8 mouse cellular contexts compared by ENCODE assay signal in genomic region chr13:37477749-37478548, GRCm38 (mm10).
DNase-seq lines count a peak whose midpoint lies in the region; ATAC-seq and TF ChIP-seq lines count a peak whose summit lies in the region.

No protein-coding gene starts in this region.

- no peak for TF ChIP-seq CTCF in forebrain, postnatal 0 days (IDR thresholded peaks at IDR 0.05; ENCODE audit: low read depth)
- TF ChIP-seq CTCF in olfactory bulb, adult 2 months (IDR thresholded peaks at IDR 0.05; ENCODE audit: insufficient read depth, low read depth, low read length) = no peak

- H3K27ac ChIP-seq in forebrain, postnatal 0 days (ENCODE audit: low read depth, low read length) = no peak overlapping the region
- H3K27ac ChIP-seq in lung, embryonic 16.5 days (ENCODE audit: low read length) = peak overlapping the region; percentile 98
- H3K27ac ChIP-seq in olfactory bulb, adult 2 months (ENCODE audit: insufficient read depth, low read depth, low read length) = no peak overlapping the region

- ATAC-seq in frontal cortex, adult (ENCODE audit: low TSS enrichment) = peak; percentile 62
- ATAC-seq in forebrain, postnatal 0 days = peak; percentile 87
- ATAC-seq in lung, embryonic 16.5 days (ENCODE audit: low read depth) = peak; percentile 78

- H3K4me2 ChIP-seq in forebrain, postnatal 0 days (ENCODE audit: low read depth) = peak overlapping the region; percentile 54
- peak overlapping the region; percentile 59 for H3K4me2 ChIP-seq in lung, embryonic 16.5 days (ENCODE audit: low read depth, low read length)

- H3K36me3 ChIP-seq in forebrain, postnatal 0 days (ENCODE audit: insufficient read depth) = no peaks in the 10 kb centered on the region
- H3K36me3 ChIP-seq in lung, embryonic 16.5 days (ENCODE audit: control insufficient read depth, insufficient read depth, low read length) = no peaks in the 10 kb centered on the region

- TF ChIP-seq POLR2A in olfactory bulb, adult 2 months (IDR thresholded peaks at IDR 0.05; ENCODE audit: insufficient read depth, low read depth, low read length) = no peak

- H3K27me3 ChIP-seq in forebrain, postnatal 0 days (ENCODE audit: insufficient read depth, low read length) = no peaks in the 10 kb centered on the region
- H3K27me3 ChIP-seq in lung, embryonic 16.5 days (ENCODE audit: control insufficient read depth, insufficient read depth, low read depth, low read length) = no peaks in the 10 kb centered on the region

- no peak for DNase-seq in frontal cortex, adult 2 months (ENCODE audit: extremely low spot score in 1 of 2, low spot score in 1 of 2)
- DNase-seq in ZHBTc4 (ENCODE audit: low read depth, low spot score) = peak; percentile 71
- DNase-seq in forebrain, postnatal 0 days = peak; percentile 64
- DNase-seq in kidney, adult 9 months = peak; percentile 77
- no peak for DNase-seq in frontal cortex, postnatal 36 days (ENCODE audit: low spot score in 2 of 2)

- no peaks in the 10 kb centered on the region for H3K9me3 ChIP-seq in forebrain, postnatal 0 days (ENCODE audit: low read length)
- no peaks in the 10 kb centered on the region for H3K9me3 ChIP-seq in lung, embryonic 16.5 days (ENCODE audit: control insufficient read depth, low read length)

- H3K4me1 ChIP-seq in forebrain, postnatal 0 days (ENCODE audit: insufficient read depth) = peaks cover 7% of the 10 kb centered on the region; the same call in 1 of the 2 replicates
- peaks cover 55% of the 10 kb centered on the region for H3K4me1 ChIP-seq in lung, embryonic 16.5 days (replicated peaks; ENCODE audit: control insufficient read depth, insufficient read depth, low read length)
- peaks cover 15% of the 10 kb centered on the region for H3K4me1 ChIP-seq in olfactory bulb, adult 2 months (ENCODE audit: control insufficient read depth, insufficient read depth, low read length)

- peak overlapping the region; percentile 45 for H3K9ac ChIP-seq in forebrain, postnatal 0 days
- H3K9ac ChIP-seq in lung, embryonic 16.5 days (ENCODE audit: low read length) = peak overlapping the region; percentile 65

- 3% methylated on average over 13 of the region's 15 CpGs for WGBS in forebrain, postnatal 0 days
- WGBS in lung, embryonic 16.5 days = 1% methylated on average over 15 of the region's 15 CpGs
- WGBS in olfactory bulb, adult 2 months = 5% methylated on average over 14 of the region's 15 CpGs

- peak overlapping the region; percentile 29 for H3K4me3 ChIP-seq in forebrain, postnatal 0 days (ENCODE audit: low read depth, low read length)
- peak overlapping the region; percentile 38 for H3K4me3 ChIP-seq in lung, embryonic 16.5 days (ENCODE audit: low read length)
- peak overlapping the region; percentile 5; the same call in 1 of the 2 replicates for H3K4me3 ChIP-seq in olfactory bulb, adult 2 months (ENCODE audit: insufficient read depth, low read depth, low read length)

Comparison
In these comparisons a context has a peak if more than half of its experiments do, and no peak if none do; other contexts are left out.
1. DNase-seq: peak in ZHBTc4 (single experiment), forebrain, postnatal 0 days (single experiment) and kidney, adult 9 months (single experiment); none in frontal cortex, adult 2 months (0 of 2) and frontal cortex, postnatal 36 days (0 of 2).
2. Peak in every context shown above with its lines, with median percentiles within 50 percentile points of each other: ATAC-seq and H3K4me3 ChIP-seq.